Mouse (Mus musculus) embryonic fibroblast, embryonic 13.5 days (primary cell): ENCODE data around the gene Zdhhc14.

Source experiments
- CTCF ChIP-seq: IDR thresholded peaks from 2 replicates; pipeline ENCODE4 v1.5.1; 2011; ENCODE audit warnings: mild to moderate bottlenecking, control low read depth, low read length, moderate library complexity, borderline replicate concordance; ENCODE audit not compliant: insufficient read depth
- POLR2A ChIP-seq: IDR thresholded peaks from 2 replicates; pipeline ENCODE4 v1.6.1; 2011; ENCODE audit warnings: low read depth, mild to moderate bottlenecking, control low read depth, low read length, moderate library complexity

- TF ChIP-seq POLR2A (no peak), CTCF (no peak)
These were observed 49.8 kb downstream of the Zdhhc14 start for GRCm38 (mm10) chr17:5542177-5542576.
